Mouse (Mus musculus): ENCODE data around the gene Vmn2r46. TPM values are rescaled to one million over a fixed set of nuclear protein-coding genes. Genes with fewer than 3 reads are reported as not detected.
"Not testable (repeated sequence)": the region's sequence is repeated elsewhere in the genome, so short reads cannot be mapped to it uniquely, and the experiment has no call there.

The Vmn2r46 gene
- not detected in 2 replicates for total RNA-seq (2017)

- not testable (repeated sequence) for ATAC-seq (replicated peaks; ENCODE audit: low read depth, poor library complexity, severe bottlenecking)
These were observed at the start of gene Vmn2r46 for GRCm38 (mm10) chr7:9770471-9770870. Vmn2r46 (minus strand) TSS chr7:9770571.

Other genes starting within 250 kb of the Vmn2r46 start
- not detected in 2 replicates for gene Vmn2r47, start 70.8 kb upstream of the Vmn2r46 start, total RNA-seq (2017)
- gene Vmn2r48, start 183.0 kb upstream of the Vmn2r46 start, total RNA-seq (2017), result not detected in 2 replicates
- not detected in 2 replicates for gene Vmn2r49, start 221.7 kb upstream of the Vmn2r46 start, total RNA-seq (2017)

All from common myeloid progenitor, adult 5-6 weeks (primary cell).